Mouse (Mus musculus): ENCODE measurements at regions not wholly inside any gene's neighbourhood (a gene's known extent, or its start where the extent isn't known, plus 50 kb on each side); places are given as distances from the start of the nearest gene placed in this dataset.
A peak's percentile ranks its signal among the peaks of the same experiment; 100 is the strongest.

- no peak for DNase-seq (ENCODE audit: low read depth, low spot score)
Measured at GRCm38 (mm10) chrX:81732506-81732905, 274.6 kb upstream of the 4930595M18Rik start.

- no peak for DNase-seq (ENCODE audit: low read depth, low spot score)
Measured at GRCm38 (mm10) chrX:81729796-81730195, 271.9 kb upstream of the 4930595M18Rik start.

GRCm38 (mm10) chrX:81704023-81704422, 246.1 kb upstream of the 4930595M18Rik start:
- DNase-seq (ENCODE audit: low read depth, low spot score) = peak; percentile 36
